Mouse (Mus musculus) neural tube, embryonic 14.5 days (tissue): ENCODE results near the gene Akr7a5. TPM values are rescaled to one million over a fixed set of nuclear protein-coding genes. Genes with fewer than 3 reads are reported as not detected.

ENCODE experiments used
- ATAC-seq: fragments of 200-750 bp; cut with Nextera tagmentation; 2 replicates; pipeline ENCODE4 v1.8.0; 2017; ENCODE audit warnings: low read depth, mild to moderate bottlenecking, moderate TSS enrichment, moderate library complexity
- H3K27ac ChIP-seq: fragments of 300-500 bp; sonication (generic); 2 replicates; pipeline ENCODE4 v1.5.1; 2014; ENCODE audit warnings: low read depth, mild to moderate bottlenecking, control low read depth, low read length, moderate library complexity, mixed read lengths
- H3K27me3 ChIP-seq: fragments of 300-500 bp; sonication (generic); 2 replicates; pipeline ENCODE4 v1.6.1; 2014; ENCODE audit warnings: low read length; ENCODE audit not compliant: control insufficient read depth, insufficient read depth
- H3K36me3 ChIP-seq: fragments of 300-500 bp; sonication (generic); 2 replicates; pipeline ENCODE4 v1.6.1; 2014; ENCODE audit warnings: low read length, mixed read lengths; ENCODE audit not compliant: control insufficient read depth, insufficient read depth
- H3K4me1 ChIP-seq: fragments of 300-500 bp; sonication (generic); 2 replicates; pipeline ENCODE4 v1.6.1; 2014; ENCODE audit warnings: low read length; ENCODE audit not compliant: control insufficient read depth, insufficient read depth
- H3K4me2 ChIP-seq: fragments of 300-500 bp; sonication (generic); 2 replicates; pipeline ENCODE4 v1.6.1; 2014; ENCODE audit warnings: mild to moderate bottlenecking, low read depth, low read length, control low read depth
- H3K4me3 ChIP-seq: fragments of 300-500 bp; sonication (generic); 2 replicates; pipeline ENCODE4 v1.5.1; 2014; ENCODE audit warnings: low read depth, low read length, control low read depth, mixed read lengths
- H3K9ac ChIP-seq: fragments of 300-500 bp; sonication (generic); replicated peaks from 2 replicates; pipeline ENCODE4 v1.6.1; 2014; ENCODE audit warnings: low read depth, mild to moderate bottlenecking, control low read depth, low read length, mixed read lengths
- H3K9me3 ChIP-seq: fragments of 300-500 bp; sonication (generic); 2 replicates; pipeline ENCODE4 v1.6.1; 2016; ENCODE audit warnings: low read length; ENCODE audit not compliant: control insufficient read depth
- WGBS: fragments of 180-500 bp; shearing (Covaris S2); extraction: QIAGEN DNeasy Blood & Tissue Kit; methylation state at CpG from one replicate; pipeline ENCODE4 v1.1.7; 2014; 5-methylcytosine and 5-hydroxymethylcytosine counted together
- polyA plus RNA-seq: library from polyadenylated mRNA; unstranded; fragments of >200 nt; fragmentation: Nextera tagmentation; extraction: Ambion mirVana; gene quantifications from 2 replicates; pipeline ENCODE4 v1.2.1, GENCODE M21; 2014

Akr7a5 gene
- polyA plus RNA-seq, 1 experiment from 2014 or later = 52.8 TPM

GRCm38 (mm10) chr4:139289017-139289416 is 21.5 kb upstream of the Akr7a5 start:
- H3K4me2 ChIP-seq = no peak overlapping the region
- H3K9ac ChIP-seq = no peak overlapping the region
- 0 out of 2 replicates have a peak, but pooled peaks have one; percentile 34 for ATAC-seq
- no peak overlapping the region for H3K4me3 ChIP-seq
- peaks cover 16% of the 10 kb centered on the region for H3K36me3 ChIP-seq
- WGBS = 62% methylated on average over 10 of the region's 10 CpGs
- H3K27ac ChIP-seq = no peak overlapping the region
- no peaks in the 10 kb centered on the region for H3K9me3 ChIP-seq
- no peaks in the 10 kb centered on the region for H3K4me1 ChIP-seq
- no peaks in the 10 kb centered on the region for H3K27me3 ChIP-seq

- Histone ChIP-seq H3K9ac (no peak overlapping the region), H3K9me3 (no peaks in the 10 kb centered on the region), H3K27me3 (no peaks in the 10 kb centered on the region), H3K36me3 (peaks cover 16% of the 10 kb centered on the region), H3K4me1 (no peaks in the 10 kb centered on the region), H3K27ac (no peak overlapping the region), H3K4me2 (no peak overlapping the region), H3K4me3 (no peak overlapping the region)
- 87% methylated on average over 16 of the region's 16 CpGs for WGBS
- ATAC-seq = no peak
Observed at GRCm38 (mm10) chr4:139291099-139291498, 19.4 kb upstream of the Akr7a5 start.

GRCm38 (mm10) chr4:139292038-139292437 is 18.5 kb upstream of the Akr7a5 start:
- H3K36me3 ChIP-seq = peaks cover 15% of the 10 kb centered on the region
- no peak overlapping the region for H3K4me3 ChIP-seq
- WGBS = 97% methylated on average over 5 of the region's 5 CpGs

GRCm38 (mm10) chr4:139297566-139297965 is 13.0 kb upstream of the Akr7a5 start:
- 90% methylated on average over 4 of the region's 4 CpGs for WGBS

More at GRCm38 (mm10) chr4:139292038-139292437, 18.5 kb upstream of the Akr7a5 start:
- H3K4me2 ChIP-seq = no peak overlapping the region
- no peaks in the 10 kb centered on the region for H3K4me1 ChIP-seq
- H3K27ac ChIP-seq = no peak overlapping the region
- ATAC-seq = no peak
- no peaks in the 10 kb centered on the region for H3K9me3 ChIP-seq
- H3K9ac ChIP-seq = no peak overlapping the region
- no peaks in the 10 kb centered on the region for H3K27me3 ChIP-seq

GRCm38 (mm10) chr4:139298671-139299366 is 11.7 kb upstream of the Akr7a5 start:
- Histone ChIP-seq H3K9ac (no peak overlapping the region), H3K27ac (no peak overlapping the region), H3K27me3 (no peaks in the 10 kb centered on the region), H3K4me1 (no peaks in the 10 kb centered on the region), H3K4me2 (no peak overlapping the region), H3K4me3 (no peak overlapping the region), H3K36me3 (peaks cover 12% of the 10 kb centered on the region), H3K9me3 (no peaks in the 10 kb centered on the region)
- no peak for ATAC-seq
- WGBS = 85% methylated on average over 12 of the region's 12 CpGs

More at GRCm38 (mm10) chr4:139297566-139297965, 13.0 kb upstream of the Akr7a5 start:
- no peaks in the 10 kb centered on the region for H3K4me1 ChIP-seq
- H3K4me3 ChIP-seq = no peak overlapping the region
- ATAC-seq = no peak
- H3K9me3 ChIP-seq = no peaks in the 10 kb centered on the region
- H3K4me2 ChIP-seq = no peak overlapping the region
- H3K27me3 ChIP-seq = no peaks in the 10 kb centered on the region
- H3K9ac ChIP-seq = no peak overlapping the region
- H3K27ac ChIP-seq = no peak overlapping the region
- H3K36me3 ChIP-seq = peaks cover 12% of the 10 kb centered on the region

GRCm38 (mm10) chr4:139301780-139302179 is 8.8 kb upstream of the Akr7a5 start:
- Histone ChIP-seq H3K27me3 (no peaks in the 10 kb centered on the region), H3K4me2 (no peak overlapping the region), H3K4me1 (no peaks in the 10 kb centered on the region), H3K9ac (no peak overlapping the region), H3K9me3 (no peaks in the 10 kb centered on the region), H3K27ac (no peak overlapping the region), H3K36me3 (peaks cover 12% of the 10 kb centered on the region), H3K4me3 (no peak overlapping the region)
- no peak for ATAC-seq
- 92% methylated on average over 8 of the region's 8 CpGs for WGBS

GRCm38 (mm10) chr4:139302241-139302640 is 8.3 kb upstream of the Akr7a5 start:
- WGBS = 66% methylated on average over 5 of the region's 5 CpGs
- peaks cover 12% of the 10 kb centered on the region for H3K36me3 ChIP-seq

GRCm38 (mm10) chr4:139305521-139305920 is 5.0 kb upstream of the Akr7a5 start:
- ATAC-seq = no peak
- H3K4me3 ChIP-seq = no peak overlapping the region
- no peaks in the 10 kb centered on the region for H3K9me3 ChIP-seq
- H3K4me1 ChIP-seq = peaks cover 6% of the 10 kb centered on the region
- H3K4me2 ChIP-seq = no peak overlapping the region
- peaks cover 7% of the 10 kb centered on the region for H3K36me3 ChIP-seq
- H3K9ac ChIP-seq = no peak overlapping the region
- H3K27me3 ChIP-seq = no peaks in the 10 kb centered on the region
- H3K27ac ChIP-seq = no peak overlapping the region
- WGBS = 97% methylated on average over 3 of the region's 3 CpGs

More at GRCm38 (mm10) chr4:139302241-139302640, 8.3 kb upstream of the Akr7a5 start:
- H3K9ac ChIP-seq = no peak overlapping the region
- H3K4me1 ChIP-seq = no peaks in the 10 kb centered on the region
- no peak overlapping the region for H3K27ac ChIP-seq
- H3K4me3 ChIP-seq = no peak overlapping the region
- no peaks in the 10 kb centered on the region for H3K9me3 ChIP-seq
- no peaks in the 10 kb centered on the region for H3K27me3 ChIP-seq
- no peak for ATAC-seq
- H3K4me2 ChIP-seq = no peak overlapping the region

GRCm38 (mm10) chr4:139307916-139308315 is 2.6 kb upstream of the Akr7a5 start:
- H3K27me3 ChIP-seq = no peaks in the 10 kb centered on the region

More at GRCm38 (mm10) chr4:139307916-139308315, 2.6 kb upstream of the Akr7a5 start:
- no peak overlapping the region for H3K9ac ChIP-seq
- H3K9me3 ChIP-seq = no peaks in the 10 kb centered on the region
- no peak overlapping the region for H3K27ac ChIP-seq
- no peaks in the 10 kb centered on the region for H3K36me3 ChIP-seq
- 79% methylated on average over 5 of the region's 5 CpGs for WGBS
- H3K4me1 ChIP-seq = peaks cover 15% of the 10 kb centered on the region
- H3K4me3 ChIP-seq = no peak overlapping the region
- no peak overlapping the region for H3K4me2 ChIP-seq
- ATAC-seq = no peak
